Mouse (Mus musculus): ENCODE results near the gene Cacnb1. TPM values are rescaled to one million over a fixed set of nuclear protein-coding genes. Genes with fewer than 3 reads are reported as not detected.

Gene Cacnb1
- polyA plus RNA-seq, 1 experiment from 2014 or later = 21.3 TPM

DNA sequence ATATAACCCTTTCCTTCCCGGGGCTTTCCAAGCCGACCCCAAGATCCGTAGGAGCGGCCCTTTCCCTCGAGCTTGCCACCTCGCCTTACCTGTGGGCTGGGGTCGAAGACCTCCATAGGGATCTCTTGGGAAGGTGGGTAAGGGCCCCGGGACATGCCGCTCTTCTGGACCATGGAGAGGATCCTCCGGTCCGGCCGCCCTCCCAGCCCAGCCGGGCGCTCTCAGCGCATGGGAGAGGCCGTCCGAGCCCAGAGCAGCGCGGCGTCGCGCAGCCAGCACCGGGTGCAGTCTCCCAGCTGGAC, 630 bp downstream of the Cacnb1 start:
- H3K36me3 ChIP-seq = peaks cover 5% of the 10 kb centered on the region; the same call in 1 of the 2 replicates
- peak; percentile 24; the same call in 1 of the 2 replicates for ATAC-seq (ENCODE audit: insufficient number of reproducible peaks, low FRiP score, low TSS enrichment, low read depth)
- no peaks in the 10 kb centered on the region for H3K27me3 ChIP-seq
- under 1% methylated on average over 23 of the region's 23 CpGs for WGBS
- H3K4me2 ChIP-seq (replicated peaks) = peak overlapping the region; percentile 87
- H3K4me1 ChIP-seq = peaks cover 51% of the 10 kb centered on the region
- peak overlapping the region; percentile 87 for H3K9ac ChIP-seq
- H3K4me3 ChIP-seq (replicated peaks) = peak overlapping the region; percentile 88
- no peaks in the 10 kb centered on the region for H3K9me3 ChIP-seq (replicated peaks)
- H3K27ac ChIP-seq (replicated peaks) = peak overlapping the region; percentile 92

DNA sequence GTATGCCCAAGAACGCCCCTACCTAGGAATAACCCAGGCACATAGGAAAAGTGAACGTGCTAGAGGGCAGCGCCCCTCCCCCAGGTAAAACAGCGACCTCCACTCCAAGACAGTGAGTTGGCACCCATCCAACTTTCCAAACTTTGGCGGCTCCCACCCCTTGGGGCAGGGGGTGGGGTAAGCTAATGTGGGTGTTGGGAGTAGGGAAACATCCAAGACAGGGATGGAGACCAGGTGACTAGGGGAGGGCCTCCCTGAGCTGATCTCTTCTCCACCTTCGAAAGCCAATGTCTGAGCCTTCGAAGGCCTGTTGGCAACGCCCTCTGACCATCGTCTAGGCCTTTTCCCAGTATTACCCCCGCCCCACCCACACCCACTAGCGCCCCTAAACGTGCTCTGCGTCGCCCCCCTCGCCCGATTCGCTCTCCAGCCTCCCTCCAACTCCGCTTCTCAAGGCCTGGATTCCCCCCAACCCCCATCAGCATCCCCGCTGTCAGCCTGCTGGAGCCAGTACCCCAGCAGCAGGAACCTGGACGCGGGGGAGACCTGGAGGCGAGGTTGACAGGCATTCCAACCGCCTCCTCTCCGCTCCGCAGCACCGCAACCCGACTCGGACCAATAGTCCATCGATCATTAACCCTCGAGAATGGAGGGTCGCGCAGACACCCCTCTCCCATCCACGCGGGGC, 1.1 kb downstream of the Cacnb1 start:
- H3K9me3 ChIP-seq (replicated peaks) = no peaks in the 10 kb centered on the region
- H3K4me1 ChIP-seq = peaks cover 51% of the 10 kb centered on the region
- ATAC-seq (ENCODE audit: insufficient number of reproducible peaks, low FRiP score, low TSS enrichment, low read depth) = peak; percentile 13; the same call in 1 of the 2 replicates
- peak overlapping the region; percentile 88 for H3K4me3 ChIP-seq (replicated peaks)
- H3K4me2 ChIP-seq (replicated peaks) = peak overlapping the region; percentile 87
- H3K9ac ChIP-seq = peak overlapping the region; percentile 87
- H3K27ac ChIP-seq (replicated peaks) = peak overlapping the region; percentile 92
- 4% methylated on average over 33 of the region's 34 CpGs for WGBS
- no peaks in the 10 kb centered on the region for H3K27me3 ChIP-seq
- H3K36me3 ChIP-seq = peaks cover 10% of the 10 kb centered on the region

DNA sequence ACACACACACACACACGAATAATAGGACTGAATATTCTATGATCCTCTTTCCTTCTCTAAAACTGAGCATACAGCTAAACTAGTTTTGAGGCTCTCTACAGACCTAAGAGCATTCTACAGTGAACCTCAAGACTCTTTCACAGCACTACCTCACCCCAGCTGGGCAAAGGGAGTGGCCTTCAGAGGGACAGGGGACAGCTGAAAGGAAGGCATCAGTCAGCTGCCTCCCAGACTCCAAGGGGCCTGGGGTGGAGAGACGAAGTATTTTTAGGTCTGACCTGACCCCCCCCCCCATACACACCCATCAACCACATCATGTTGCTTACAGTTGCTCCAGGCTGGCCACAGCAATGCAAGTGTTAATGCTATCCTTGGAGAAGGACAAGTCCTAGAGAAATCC, 1.7 kb downstream of the Cacnb1 start:
- peaks cover 16% of the 10 kb centered on the region for H3K36me3 ChIP-seq
- H3K9ac ChIP-seq = no peak overlapping the region
- peak overlapping the region; percentile 88 for H3K4me3 ChIP-seq (replicated peaks)
- no peaks in the 10 kb centered on the region for H3K27me3 ChIP-seq
- peaks cover 50% of the 10 kb centered on the region for H3K4me1 ChIP-seq
- ATAC-seq (ENCODE audit: insufficient number of reproducible peaks, low FRiP score, low TSS enrichment, low read depth) = no peak
- peak overlapping the region; percentile 87 for H3K4me2 ChIP-seq (replicated peaks)
- H3K9me3 ChIP-seq (replicated peaks) = no peaks in the 10 kb centered on the region
- peak overlapping the region; percentile 92 for H3K27ac ChIP-seq (replicated peaks)
- WGBS = 57% methylated on average over 2 of the region's 2 CpGs

DNA sequence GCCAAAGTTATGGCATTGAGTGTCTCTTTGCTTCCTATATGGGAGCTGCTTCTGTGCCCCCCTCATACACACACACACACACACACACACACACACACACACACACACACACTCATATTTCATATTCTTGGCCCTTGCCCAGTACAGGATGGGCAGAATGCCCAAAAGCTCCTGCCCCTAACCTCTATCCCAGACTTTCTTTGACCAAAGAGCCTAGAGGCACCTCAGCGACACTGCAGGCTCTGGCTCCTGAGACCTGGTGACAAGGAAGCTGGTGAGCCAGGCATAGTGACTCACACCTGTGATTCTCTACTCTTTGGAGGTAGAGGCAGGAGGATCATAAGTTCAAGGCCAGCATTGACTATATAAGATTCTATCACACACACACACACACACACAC, 2.1 kb downstream of the Cacnb1 start:
- H3K4me2 ChIP-seq (replicated peaks) = peak overlapping the region; percentile 19; the same call in 1 of the 2 replicates

DNA sequence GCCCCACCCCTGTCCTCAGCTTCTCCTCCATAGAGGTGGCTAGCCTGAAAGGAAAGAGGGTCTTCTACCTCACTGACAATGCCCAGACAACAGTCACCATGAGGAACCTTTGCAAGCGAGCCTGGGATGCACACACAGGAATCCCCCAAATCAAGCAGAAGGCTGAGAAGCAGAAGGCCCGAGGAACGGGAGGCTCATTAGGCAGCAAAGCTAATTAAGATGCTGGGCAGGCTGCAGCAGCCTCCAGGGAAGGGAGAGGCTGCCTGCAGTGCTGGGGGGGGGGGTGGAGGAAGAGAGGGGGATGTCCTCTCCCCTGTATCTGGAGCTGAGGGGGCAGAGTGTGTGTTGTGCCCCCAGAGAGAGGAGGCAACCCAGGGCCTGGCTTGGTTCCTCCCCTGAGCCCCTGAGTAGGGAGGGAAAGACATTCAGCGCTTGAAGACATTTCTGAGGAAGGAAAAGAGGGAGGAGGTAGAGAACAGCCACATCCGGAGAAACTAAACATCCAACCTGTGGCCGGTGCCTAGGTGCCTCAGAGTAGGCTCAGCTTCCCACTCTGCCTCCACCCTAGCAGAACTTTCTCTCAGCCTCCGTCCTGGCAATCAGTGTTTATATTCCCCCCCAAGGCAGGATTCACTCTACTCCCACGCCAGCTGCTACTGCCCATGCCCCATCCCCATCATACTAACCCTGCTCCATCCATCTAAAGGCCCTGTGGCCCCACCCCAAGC, 2.8 kb downstream of the Cacnb1 start:
- no peak for ATAC-seq (ENCODE audit: insufficient number of reproducible peaks, low FRiP score, low TSS enrichment, low read depth)
- no peak overlapping the region for H3K9ac ChIP-seq
- no peaks in the 10 kb centered on the region for H3K9me3 ChIP-seq (replicated peaks)
- peaks cover 26% of the 10 kb centered on the region for H3K36me3 ChIP-seq
- peak overlapping the region; percentile 60; the same call in 1 of the 2 replicates for H3K27ac ChIP-seq (replicated peaks)
- H3K4me2 ChIP-seq (replicated peaks) = peak overlapping the region; percentile 19; the same call in 1 of the 2 replicates
- WGBS = 27% methylated on average over 8 of the region's 8 CpGs
- H3K4me3 ChIP-seq (replicated peaks) = no peak overlapping the region
- no peaks in the 10 kb centered on the region for H3K27me3 ChIP-seq
- peaks cover 43% of the 10 kb centered on the region for H3K4me1 ChIP-seq

More for the DNA sequence above, 2.1 kb downstream of the Cacnb1 start:
- Histone ChIP-seq H3K4me1 (peaks cover 46% of the 10 kb centered on the region), H3K27ac (replicated peaks) (peak overlapping the region; percentile 60), H3K9me3 (replicated peaks) (no peaks in the 10 kb centered on the region), H3K9ac (no peak overlapping the region), H3K36me3 (peaks cover 20% of the 10 kb centered on the region), H3K4me3 (replicated peaks) (peak overlapping the region; percentile 88; the same call in 1 of the 2 replicates), H3K27me3 (no peaks in the 10 kb centered on the region)
- 42% methylated on average over 1 of the region's 1 CpGs for WGBS
- ATAC-seq (ENCODE audit: insufficient number of reproducible peaks, low FRiP score, low TSS enrichment, low read depth) = no peak

DNA sequence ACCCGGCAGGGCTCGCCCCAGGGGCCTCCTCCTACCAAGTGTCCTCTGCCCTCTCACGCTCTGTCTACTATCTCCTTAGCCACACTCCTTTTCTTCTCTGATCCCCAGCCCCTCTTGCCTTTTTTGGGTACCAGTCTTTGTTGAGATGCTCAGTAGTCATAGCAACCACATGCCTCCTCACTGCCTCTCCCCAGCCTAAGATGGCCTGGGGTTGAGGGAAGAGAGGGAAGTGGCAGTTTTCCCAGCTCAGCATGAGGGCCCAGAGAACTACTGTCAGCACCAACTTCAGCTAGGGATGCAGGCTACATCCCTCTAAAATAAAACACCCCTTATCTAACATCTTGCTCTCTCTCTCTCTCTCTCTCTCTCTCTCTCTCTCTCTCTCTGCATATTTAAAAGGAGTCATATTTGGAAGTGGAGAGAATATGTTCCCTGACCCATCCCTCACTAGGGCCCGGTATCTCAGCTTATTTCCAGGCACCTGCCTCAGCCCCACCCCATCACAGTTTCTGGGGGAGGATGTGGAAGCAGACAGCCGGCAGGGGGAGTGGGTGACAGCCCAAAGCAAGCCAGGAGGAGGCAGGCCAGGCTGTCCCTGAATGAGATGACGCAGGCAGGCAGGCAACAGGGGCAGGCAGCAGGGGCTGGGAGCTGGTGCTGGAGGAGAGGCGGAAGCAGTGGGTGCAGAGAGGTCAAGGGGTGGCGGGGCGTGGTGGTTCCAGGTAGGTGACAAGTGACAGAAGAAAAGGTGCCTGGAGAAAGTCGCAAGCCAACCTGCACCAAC, 3.8 kb downstream of the Cacnb1 start:
- Histone ChIP-seq H3K9me3 (replicated peaks) (no peaks in the 10 kb centered on the region), H3K4me3 (replicated peaks) (no peak overlapping the region), H3K9ac (no peak overlapping the region), H3K4me2 (replicated peaks) (no peak overlapping the region), H3K27ac (replicated peaks) (no peak overlapping the region), H3K27me3 (no peaks in the 10 kb centered on the region), H3K36me3 (peaks cover 36% of the 10 kb centered on the region), H3K4me1 (peaks cover 43% of the 10 kb centered on the region)
- ATAC-seq (ENCODE audit: insufficient number of reproducible peaks, low FRiP score, low TSS enrichment, low read depth) = no peak
- WGBS = 39% methylated on average over 10 of the region's 10 CpGs

DNA sequence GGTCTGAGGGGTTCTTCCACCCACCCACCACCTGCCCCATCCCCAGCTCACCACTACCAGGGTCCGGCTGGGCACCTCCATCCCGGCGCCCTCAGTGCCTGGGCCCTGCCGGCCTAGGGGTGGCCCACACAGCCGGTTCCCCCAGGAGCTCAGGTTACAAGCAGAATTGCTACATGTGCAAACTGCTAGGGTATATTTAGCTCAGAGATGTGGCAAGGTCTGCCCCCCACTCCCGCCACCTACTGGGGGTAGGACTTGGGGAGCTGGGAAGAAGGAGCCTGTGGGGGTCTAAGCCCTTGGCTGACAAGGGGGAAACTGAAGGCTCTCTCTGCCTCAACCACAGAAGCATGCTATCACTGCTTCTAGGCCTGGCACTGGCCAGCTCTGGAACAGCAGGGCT, 4.6 kb downstream of the Cacnb1 start:
- no peak for ATAC-seq (ENCODE audit: insufficient number of reproducible peaks, low FRiP score, low TSS enrichment, low read depth)
- WGBS = 45% methylated on average over 6 of the region's 6 CpGs
- Histone ChIP-seq H3K27me3 (no peaks in the 10 kb centered on the region), H3K9me3 (replicated peaks) (no peaks in the 10 kb centered on the region), H3K36me3 (peaks cover 37% of the 10 kb centered on the region), H3K4me2 (replicated peaks) (no peak overlapping the region), H3K9ac (no peak overlapping the region), H3K4me1 (peaks cover 39% of the 10 kb centered on the region), H3K27ac (replicated peaks) (no peak overlapping the region), H3K4me3 (replicated peaks) (no peak overlapping the region)

DNA sequence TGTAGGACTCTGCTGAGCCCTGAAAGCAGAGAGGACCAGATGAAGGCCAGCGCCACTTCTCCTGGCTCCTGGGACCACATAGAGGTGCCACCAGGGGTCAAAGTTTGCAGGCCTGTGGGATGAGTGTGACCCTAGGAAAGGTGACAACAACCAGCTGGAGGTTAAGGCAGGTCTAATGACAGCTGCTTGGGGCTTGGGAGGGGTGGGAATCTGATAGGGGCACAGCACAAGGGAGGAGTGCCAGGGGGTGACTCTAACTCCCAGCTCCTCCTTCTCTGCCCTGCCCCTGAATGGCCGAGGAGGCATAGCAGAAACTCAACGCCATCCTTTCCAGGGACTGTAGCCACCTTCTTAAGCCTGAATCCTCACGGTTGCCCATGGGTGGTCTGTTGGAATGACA, 6.0 kb downstream of the Cacnb1 start:
- Histone ChIP-seq H3K4me2 (replicated peaks) (no peak overlapping the region), H3K36me3 (peaks cover 37% of the 10 kb centered on the region), H3K27ac (replicated peaks) (no peak overlapping the region), H3K9me3 (replicated peaks) (no peaks in the 10 kb centered on the region), H3K27me3 (no peaks in the 10 kb centered on the region), H3K4me3 (replicated peaks) (no peak overlapping the region), H3K9ac (no peak overlapping the region), H3K4me1 (peaks cover 32% of the 10 kb centered on the region)
- ATAC-seq (ENCODE audit: insufficient number of reproducible peaks, low FRiP score, low TSS enrichment, low read depth) = no peak
- 76% methylated on average over 4 of the region's 4 CpGs for WGBS

DNA sequence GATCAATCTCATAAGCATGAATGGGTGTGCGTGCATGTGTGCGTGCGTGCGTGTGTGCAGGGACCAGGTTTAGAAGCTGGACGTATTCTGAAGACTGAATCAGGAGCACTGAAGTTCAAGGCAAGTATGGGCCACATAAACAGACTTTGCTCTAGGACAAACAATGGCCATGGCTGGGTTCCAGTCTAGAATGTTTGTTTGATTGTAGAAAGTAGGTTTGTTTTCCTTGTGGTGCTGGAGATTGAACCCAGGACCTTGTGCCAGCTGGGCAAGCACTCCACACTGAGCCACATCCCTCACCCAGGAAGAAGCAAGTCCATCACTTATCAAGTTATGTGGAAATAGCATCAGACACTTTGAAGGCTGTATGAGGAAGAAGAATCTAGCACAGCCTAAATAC, 6.7 kb downstream of the Cacnb1 start:
- H3K4me3 ChIP-seq (replicated peaks) = no peak overlapping the region
- ATAC-seq (ENCODE audit: insufficient number of reproducible peaks, low FRiP score, low TSS enrichment, low read depth) = no peak
- WGBS = 95% methylated on average over 5 of the region's 5 CpGs
- no peak overlapping the region for H3K4me2 ChIP-seq (replicated peaks)
- H3K4me1 ChIP-seq = peaks cover 25% of the 10 kb centered on the region
- H3K36me3 ChIP-seq = peaks cover 39% of the 10 kb centered on the region
- H3K9me3 ChIP-seq (replicated peaks) = no peaks in the 10 kb centered on the region
- no peak overlapping the region for H3K9ac ChIP-seq
- H3K27me3 ChIP-seq = no peaks in the 10 kb centered on the region
- no peak overlapping the region for H3K27ac ChIP-seq (replicated peaks)

DNA sequence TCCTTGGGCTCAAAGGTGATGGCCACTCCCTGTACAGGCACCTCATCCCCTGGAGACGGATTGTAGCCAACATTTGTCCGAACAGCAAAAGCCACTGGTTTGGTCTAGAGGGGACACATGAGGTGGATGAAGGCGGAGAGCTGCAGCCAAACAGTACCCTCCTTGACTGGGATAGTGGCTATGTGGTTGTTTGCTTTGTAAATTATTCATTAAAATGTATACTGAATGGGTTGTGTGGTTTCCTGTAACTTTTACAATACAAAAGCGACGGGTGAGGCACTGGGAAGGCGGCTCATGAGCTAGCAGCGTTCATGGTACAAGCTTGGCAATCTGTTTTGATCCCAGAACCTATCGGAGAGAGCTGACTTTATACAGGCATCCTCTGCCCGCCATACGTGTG, 10.0 kb downstream of the Cacnb1 start:
- Histone ChIP-seq H3K9me3 (replicated peaks) (no peaks in the 10 kb centered on the region), H3K27me3 (no peaks in the 10 kb centered on the region), H3K36me3 (peaks cover 71% of the 10 kb centered on the region), H3K4me3 (replicated peaks) (no peak overlapping the region), H3K27ac (replicated peaks) (no peak overlapping the region), H3K9ac (no peak overlapping the region), H3K4me2 (replicated peaks) (no peak overlapping the region), H3K4me1 (no peaks in the 10 kb centered on the region)
- 81% methylated on average over 10 of the region's 10 CpGs for WGBS
- ATAC-seq (ENCODE audit: insufficient number of reproducible peaks, low FRiP score, low TSS enrichment, low read depth) = no peak

DNA sequence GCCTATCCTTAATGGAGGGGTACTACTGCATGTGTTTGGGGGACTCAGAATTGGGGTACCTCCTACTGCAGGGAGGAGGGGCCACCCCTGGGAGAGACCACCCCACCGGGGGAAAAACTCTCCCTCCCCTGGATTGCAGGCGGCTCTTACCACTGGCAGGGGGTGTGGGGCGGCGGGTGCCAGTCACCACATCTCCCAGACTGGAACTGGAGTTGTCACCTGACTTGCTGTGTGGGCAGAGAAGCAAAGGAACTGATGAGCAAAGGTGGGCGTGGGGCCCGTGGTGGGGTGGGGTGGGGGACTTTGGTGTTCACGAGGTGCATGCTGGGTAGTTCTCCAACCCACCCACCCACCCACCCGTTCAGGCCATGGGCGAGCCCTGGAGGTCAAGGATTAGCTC, 11.1 kb downstream of the Cacnb1 start:
- Histone ChIP-seq H3K27ac (replicated peaks) (no peak overlapping the region), H3K27me3 (no peaks in the 10 kb centered on the region), H3K9me3 (replicated peaks) (no peaks in the 10 kb centered on the region), H3K9ac (no peak overlapping the region), H3K4me3 (replicated peaks) (no peak overlapping the region), H3K4me2 (replicated peaks) (no peak overlapping the region), H3K4me1 (no peaks in the 10 kb centered on the region), H3K36me3 (peaks cover 69% of the 10 kb centered on the region)
- WGBS = 65% methylated on average over 9 of the region's 9 CpGs
- ATAC-seq (ENCODE audit: insufficient number of reproducible peaks, low FRiP score, low TSS enrichment, low read depth) = no peak
